Mouse (Mus musculus) CH12.LX (cell line): ENCODE results near the gene Arhgap28. TPM values are rescaled to one million over a fixed set of nuclear protein-coding genes. Genes with fewer than 3 reads are reported as not detected.
"Not testable (repeated sequence)": the region's sequence is repeated elsewhere in the genome, so short reads cannot be mapped to it uniquely, and the experiment has no call there.

Source experiments
- DNase-seq: peaks from one replicate; pipeline ENCODE4 v3.0.0-alpha.2; 2013; ENCODE audit errors: extremely low read depth
- H3K27ac ChIP-seq: 2 replicates; pipeline ENCODE4 v1.5.1; 2012; ENCODE audit warnings: low read depth, mild to moderate bottlenecking, control low read depth, moderate library complexity; ENCODE audit not compliant: insufficient read depth
- H3K27me3 ChIP-seq: replicated peaks from 2 replicates; pipeline ENCODE3; 2012; ENCODE audit warnings: inconsistent platforms
- H3K36me3 ChIP-seq, 2 experiments: replicated peaks in 1 of 2; 2 replicates each; pipeline versions ENCODE3 to v1.6.1; 2012; ENCODE audit warnings: inconsistent platforms in 1 of 2, low read length in 1 of 2, mild to moderate bottlenecking in 1 of 2, mixed read lengths in 1 of 2, moderate library complexity in 1 of 2; ENCODE audit not compliant: control insufficient read depth in 1 of 2, insufficient read depth in 1 of 2
- H3K4me1 ChIP-seq, 2 experiments: 2 replicates each; pipeline ENCODE4 v1.6.1; 2012; ENCODE audit warnings: inconsistent platforms in 1 of 2, moderate library complexity in 1 of 2; ENCODE audit not compliant: insufficient read depth in 2 of 2, control insufficient read depth in 1 of 2
- H3K4me2 ChIP-seq: 2 replicates; pipeline ENCODE4 v1.6.1; 2012; ENCODE audit warnings: low read depth, mild to moderate bottlenecking, control low read depth; ENCODE audit not compliant: poor library complexity, insufficient read depth, severe bottlenecking
- H3K4me3 ChIP-seq, 3 experiments: fragments of 150-350 bp in 1 of 3; sonication (generic) in 1 of 3; replicated peaks in 1 of 3; 2 replicates each; pipeline versions ENCODE3 to v1.5.1; 2011 to 2012; ENCODE audit warnings: low read depth in 2 of 3, low read length in 2 of 3, mild to moderate bottlenecking in 2 of 3, moderate library complexity in 2 of 3, control low read depth in 1 of 3, improper control_type of control experiment in 1 of 3, inconsistent platforms in 1 of 3, mixed read lengths in 1 of 3; ENCODE audit not compliant: poor library complexity in 1 of 3
- H3K79me2 ChIP-seq: replicated peaks from 2 replicates; pipeline ENCODE4 v1.6.1; 2012; ENCODE audit warnings: mild to moderate bottlenecking, moderate library complexity; ENCODE audit not compliant: control insufficient read depth, poor library complexity, insufficient read depth, severe bottlenecking; ENCODE audit errors: extremely low read depth
- H3K9ac ChIP-seq: 2 replicates; pipeline ENCODE4 v1.6.1; 2012; ENCODE audit warnings: low read depth, mild to moderate bottlenecking, control low read depth, moderate library complexity; ENCODE audit not compliant: insufficient read depth
- H3K9me3 ChIP-seq: replicated peaks from 2 replicates; pipeline ENCODE3; 2012; ENCODE audit warnings: low read length, inconsistent platforms, mixed read lengths
- BHLHE40 ChIP-seq: IDR thresholded peaks from 2 replicates; pipeline ENCODE4 v1.6.1; 2011; ENCODE audit warnings: mild to moderate bottlenecking, low read depth, low read length, improper control_type of control experiment
- CTCF ChIP-seq, 2 experiments: IDR thresholded peaks in 1 of 2; conservative IDR thresholded peaks in 1 of 2; 2 replicates each; pipeline ENCODE4 v1.5.1; 2011 to 2012; ENCODE audit warnings: low read depth in 2 of 2, low read length in 2 of 2, improper control_type of control experiment in 1 of 2, inconsistent platforms in 1 of 2, mild to moderate bottlenecking in 1 of 2, moderate library complexity in 1 of 2
- E2F4 ChIP-seq: IDR thresholded peaks from 2 replicates; pipeline ENCODE4 v1.6.1; 2011; ENCODE audit warnings: low read depth, low read length, improper control_type of control experiment; ENCODE audit not compliant: insufficient replicate concordance
- ELF1 ChIP-seq: IDR thresholded peaks from 2 replicates; pipeline ENCODE4 v1.6.1; 2014; ENCODE audit warnings: low read depth, mild to moderate bottlenecking, inconsistent platforms, low read length, improper control_type of control experiment
- MAX ChIP-seq: IDR thresholded peaks from 2 replicates; pipeline ENCODE4 v1.6.1; 2011; ENCODE audit warnings: low read length, improper control_type of control experiment
- MEF2A ChIP-seq: IDR thresholded peaks from 2 replicates; pipeline ENCODE4 v1.6.1; 2014; ENCODE audit warnings: low read depth, mild to moderate bottlenecking, inconsistent platforms, low read length, improper control_type of control experiment, borderline replicate concordance
- MXI1 ChIP-seq: IDR thresholded peaks from 2 replicates; pipeline ENCODE4 v1.6.1; 2011; ENCODE audit warnings: mild to moderate bottlenecking, low read depth, low read length, improper control_type of control experiment
- MYC ChIP-seq: IDR thresholded peaks from 2 replicates; pipeline ENCODE4 v1.6.1; 2011; ENCODE audit warnings: low read depth, mild to moderate bottlenecking, improper control_type of control experiment, low read length
- NELFE ChIP-seq: IDR thresholded peaks from 2 replicates; pipeline ENCODE4 v1.6.1; 2011; ENCODE audit warnings: low read depth, low read length, improper control_type of control experiment
- PAX5 ChIP-seq: IDR thresholded peaks from 2 replicates; pipeline ENCODE4 v1.6.1; 2012; ENCODE audit warnings: low read length, inconsistent platforms, mixed read lengths
- POLR2A ChIP-seq: IDR thresholded peaks from 2 replicates; pipeline ENCODE4 v1.6.1; 2011; ENCODE audit warnings: low read depth, mild to moderate bottlenecking, improper control_type of control experiment, low read length
- RCOR1 ChIP-seq: conservative IDR thresholded peaks from 2 replicates; pipeline ENCODE4 v1.6.1; 2012; ENCODE audit warnings: low read depth, mild to moderate bottlenecking, inconsistent platforms, low read length, improper control_type of control experiment
- SMC3 ChIP-seq: IDR thresholded peaks from 2 replicates; pipeline ENCODE4 v1.6.1; 2011; ENCODE audit warnings: low read depth, low read length, improper control_type of control experiment
- TBP ChIP-seq: conservative IDR thresholded peaks from 2 replicates; pipeline ENCODE4 v1.6.1; 2011; ENCODE audit warnings: low read depth, low read length, improper control_type of control experiment
- UBTF ChIP-seq: IDR thresholded peaks from 2 replicates; pipeline ENCODE4 v1.6.1; 2012; ENCODE audit warnings: low read depth, mild to moderate bottlenecking, inconsistent platforms, low read length, improper control_type of control experiment, moderate library complexity
- USF1 ChIP-seq: IDR thresholded peaks from 2 replicates; pipeline ENCODE4 v1.6.1; 2014; ENCODE audit warnings: low read depth, mild to moderate bottlenecking, inconsistent platforms, low read length, improper control_type of control experiment
- dilution Hi-C: fragments of 300-500 bp; cut with MboI; formaldehyde crosslinking; loops from 2 replicates; pipeline ENCODE4 v1.14.3; 2020; ENCODE audit warnings: low sequenced_read_pairs; ENCODE audit not compliant: extremely low pct_unique_long_range_greater_than_20kb, extremely low pct_ligation_motif_present
- in situ Hi-C: fragments of 300-500 bp; cut with MboI; formaldehyde crosslinking; loops from 3 replicates; pipeline ENCODE4 v1.14.3; 2019; ENCODE audit warnings: low sequenced_read_pairs, low pct_ligation_motif_present, low pct_unique_long_range_greater_than_20kb, mixed read lengths
- polyA plus RNA-seq: library from polyadenylated mRNA; unstranded; fragments of >175 nt; gene quantifications from 2 replicates; pipeline ENCODE4 v1.2.1, GENCODE M21; 2012; ENCODE audit warnings: low read depth; ENCODE audit not compliant: insufficient read length
- total RNA-seq, 2 experiments: library from RNA; depleted of rRNA; stranded (reverse); fragments of 300-350 nt in 1 of 2; fragments of >200 nt in 1 of 2; gene quantifications; 2 replicates each; pipeline ENCODE4 v1.2.3; 2012 to 2014

The Arhgap28 gene
- total and polyA plus RNA-seq, 3 experiments = not detected

GRCm38 (mm10) chr17:67861744-67862535, 142.0 kb downstream of the Arhgap28 start:
- no peak overlapping the region for H3K9ac ChIP-seq
- H3K27ac ChIP-seq = no peak overlapping the region
- DNase-seq = no peak
- no peak overlapping the region for H3K4me3 ChIP-seq
- no peaks in the 10 kb centered on the region for H3K36me3 ChIP-seq
- TF ChIP-seq MXI1 = no peak
- TF ChIP-seq MYC = no peak
- no peak for TF ChIP-seq BHLHE40
- TF ChIP-seq MAX = no peak
- no peak for TF ChIP-seq PAX5
- TF ChIP-seq USF1 = no peak
- TF ChIP-seq SMC3 = no peak
- no peak for TF ChIP-seq TBP
- no peak for TF ChIP-seq MEF2A
- H3K4me1 ChIP-seq = no peaks in the 10 kb centered on the region
- no peak overlapping the region for H3K4me2 ChIP-seq
- in situ Hi-C loops = no loop called here
- dilution Hi-C loops = no loop called here
- peaks cover 91% of the 10 kb centered on the region for H3K9me3 ChIP-seq
- no peaks in the 10 kb centered on the region for H3K27me3 ChIP-seq
- H3K79me2 ChIP-seq = no peaks in the 10 kb centered on the region

GRCm38 (mm10) chr17:67861080-67861630, 142.8 kb downstream of the Arhgap28 start:
- Histone ChIP-seq H3K36me3 (no peaks in the 10 kb centered on the region), H3K4me3 (no peak overlapping the region)
- TF ChIP-seq CTCF (conservative IDR thresholded peaks at IDR 0.05 in 1 of 2, IDR thresholded peaks at IDR 0.05 in 1 of 2; ENCODE audit: low read depth in 2 of 2, low read length in 2 of 2) = no peak
- no peak for TF ChIP-seq MEF2A
- TF ChIP-seq TBP = no peak
- no peak for TF ChIP-seq NELFE
- TF ChIP-seq E2F4 = no peak
- no peak for TF ChIP-seq MAX
- TF ChIP-seq ELF1 = no peak
- TF ChIP-seq UBTF = no peak
- TF ChIP-seq POLR2A = no peak
- no peak for TF ChIP-seq RCOR1
- no peak for TF ChIP-seq MYC
- no peak for TF ChIP-seq MXI1
- TF ChIP-seq, all 38 proteins: peak for 0
- Histone ChIP-seq H3K4me2 (no peak overlapping the region), H3K27ac (no peak overlapping the region), H3K79me2 (no peaks in the 10 kb centered on the region), H3K27me3 (no peaks in the 10 kb centered on the region), H3K9me3 (peaks cover 87% of the 10 kb centered on the region), H3K4me1 (no peaks in the 10 kb centered on the region), H3K9ac (no peak overlapping the region)
- in situ Hi-C loops (no loop called here), dilution Hi-C loops (no loop called here)
- no peak for DNase-seq

GRCm38 (mm10) chr17:67841494-67841893, 162.4 kb downstream of the Arhgap28 start:
- H3K4me2 ChIP-seq, H3K79me2 ChIP-seq, H3K27me3 ChIP-seq, in situ Hi-C loops, DNase-seq, H3K36me3 ChIP-seq, H3K9ac ChIP-seq, dilution Hi-C loops, H3K4me1 ChIP-seq, H3K4me3 ChIP-seq: not testable (repeated sequence)
- Histone ChIP-seq H3K27ac (peak overlapping the region; percentile 14; the same call in 1 of the 2 replicates), H3K9me3 (peaks cover 75% of the 10 kb centered on the region)
